Mouse (Mus musculus) liver, adult 2 months (tissue): Measurements from ENCODE around the gene Fyb. TPM values are rescaled to one million over a fixed set of nuclear protein-coding genes. Genes with fewer than 3 reads are reported as not detected.
A peak's percentile ranks its signal among the peaks of the same experiment; 100 is the strongest.

Source experiments
- DNase-seq: peaks from one replicate; pipeline ENCODE4 v3.0.0-alpha.2; 2011; ENCODE audit warnings: low read depth, low spot score; ENCODE audit errors: extremely low read depth
- H3K27ac ChIP-seq: fragments of 200-500 bp; replicated peaks from 2 replicates; pipeline ENCODE4 v1.5.1; 2012; ENCODE audit warnings: low read depth, mild to moderate bottlenecking, control low read depth, inconsistent platforms, low read length; ENCODE audit not compliant: insufficient read depth
- H3K27me3 ChIP-seq: fragments of 200-500 bp; 2 replicates; pipeline ENCODE4 v1.6.1; 2012; ENCODE audit warnings: mild to moderate bottlenecking, moderate library complexity, low read length, inconsistent platforms; ENCODE audit not compliant: control insufficient read depth, insufficient read depth
- H3K36me3 ChIP-seq: fragments of 200-500 bp; 2 replicates; pipeline ENCODE4 v1.6.1; 2012; ENCODE audit warnings: low read length, inconsistent platforms; ENCODE audit not compliant: control insufficient read depth, insufficient read depth
- H3K4me1 ChIP-seq: fragments of 200-500 bp; 2 replicates; pipeline ENCODE4 v1.6.1; 2011; ENCODE audit warnings: low read length; ENCODE audit not compliant: control insufficient read depth, insufficient read depth
- H3K4me3 ChIP-seq: fragments of 200-500 bp; 2 replicates; pipeline ENCODE4 v1.5.1; 2011; ENCODE audit warnings: low read depth, mild to moderate bottlenecking, control low read depth, low read length, moderate library complexity; ENCODE audit not compliant: insufficient read depth
- H3K79me2 ChIP-seq: fragments of 200-500 bp; 2 replicates; pipeline ENCODE4 v1.6.1; 2012; ENCODE audit warnings: inconsistent platforms, mild to moderate bottlenecking, low read length, moderate library complexity; ENCODE audit not compliant: control insufficient read depth, insufficient read depth
- H3K9ac ChIP-seq: fragments of 200-500 bp; 2 replicates; pipeline ENCODE4 v1.6.1; 2012; ENCODE audit warnings: low read depth, mild to moderate bottlenecking, control low read depth, inconsistent platforms, low read length
- CTCF ChIP-seq: fragments of 200-500 bp; IDR thresholded peaks from 2 replicates; pipeline ENCODE4 v1.5.1; 2011; ENCODE audit warnings: low read depth, low read length, control low read depth
- POLR2A ChIP-seq: fragments of 200-500 bp; IDR thresholded peaks from 2 replicates; pipeline ENCODE4 v1.6.1; 2011; ENCODE audit warnings: low read length, control low read depth; ENCODE audit not compliant: insufficient read depth; ENCODE audit errors: extremely low read depth
- WGBS: fragments of 180-500 bp; shearing (Covaris S2); methylation state at CpG from one replicate; pipeline ENCODE4 v1.1.7; 2018; 5-methylcytosine and 5-hydroxymethylcytosine counted together
- polyA plus RNA-seq: library from polyadenylated mRNA; depleted of rRNA; stranded (reverse); fragments of >200 nt; gene quantifications from 2 replicates; pipeline ENCODE4 v1.2.3, GENCODE M21; 2012
- total RNA-seq: library from RNA; depleted of rRNA; stranded (reverse); fragments of >200 nt; gene quantifications from 2 replicates; pipeline ENCODE4 v1.2.3, GENCODE M21; 2014

Gene Fyb
- total and polyA plus RNA-seq, 2 experiments, result 42.3 to 98.2 TPM

GRCm38 (mm10) chr15:6570164-6570861 lies 47.7 kb downstream of the Fyb start:
- Histone ChIP-seq H3K4me1 (no peaks in the 10 kb centered on the region; the same call in 1 of the 2 replicates), H3K27ac (peak overlapping the region; percentile 52; the same call in 1 of the 2 replicates), H3K79me2 (no peaks in the 10 kb centered on the region), H3K4me3 (peak overlapping the region; percentile 16; the same call in 1 of the 2 replicates), H3K36me3 (no peaks in the 10 kb centered on the region), H3K9ac (peak overlapping the region; percentile 37), H3K27me3 (no peaks in the 10 kb centered on the region)
- no peak for DNase-seq
- TF ChIP-seq POLR2A, result no peak
- no peak for TF ChIP-seq CTCF
- 92% methylated on average over 2 of the region's 2 CpGs for WGBS

- Histone ChIP-seq H3K4me1 (no peaks in the 10 kb centered on the region; the same call in 1 of the 2 replicates), H3K79me2 (no peaks in the 10 kb centered on the region), H3K36me3 (no peaks in the 10 kb centered on the region), H3K9ac (no peak overlapping the region), H3K27ac (no peak overlapping the region), H3K27me3 (no peaks in the 10 kb centered on the region), H3K4me3 (no peak overlapping the region)
- peak; percentile 78 for TF ChIP-seq CTCF
- TF ChIP-seq POLR2A, result no peak
- peak; percentile 39 for DNase-seq
- WGBS, result 2% methylated on average over 7 of the region's 7 CpGs
Measured at GRCm38 (mm10) chr15:6570876-6571275, 48.2 kb downstream of the Fyb start.

GRCm38 (mm10) chr15:6574283-6574960 lies 51.8 kb downstream of the Fyb start:
- Histone ChIP-seq H3K9ac (no peak overlapping the region), H3K27me3 (no peaks in the 10 kb centered on the region), H3K4me1 (peaks cover 1% of the 10 kb centered on the region; the same call in 1 of the 2 replicates), H3K27ac (no peak overlapping the region), H3K4me3 (no peak overlapping the region), H3K79me2 (no peaks in the 10 kb centered on the region), H3K36me3 (no peaks in the 10 kb centered on the region)
- TF ChIP-seq POLR2A (no peak), CTCF (no peak)
- DNase-seq, result no peak
- WGBS, result 59% methylated on average over 5 of the region's 5 CpGs

- Histone ChIP-seq H3K4me1 (peaks cover 1% of the 10 kb centered on the region; the same call in 1 of the 2 replicates), H3K27me3 (no peaks in the 10 kb centered on the region), H3K4me3 (no peak overlapping the region), H3K9ac (no peak overlapping the region), H3K27ac (no peak overlapping the region), H3K79me2 (no peaks in the 10 kb centered on the region), H3K36me3 (no peaks in the 10 kb centered on the region)
- 58% methylated on average over 9 of the region's 9 CpGs for WGBS
- no peak for TF ChIP-seq CTCF
- no peak for TF ChIP-seq POLR2A
- DNase-seq, result no peak
Measured at GRCm38 (mm10) chr15:6577971-6578370, 55.3 kb downstream of the Fyb start.

- DNase-seq, result no peak
- WGBS, result 80% methylated on average over 2 of the region's 2 CpGs
- Histone ChIP-seq H3K79me2 (no peaks in the 10 kb centered on the region), H3K27ac (no peak overlapping the region), H3K27me3 (no peaks in the 10 kb centered on the region), H3K9ac (no peak overlapping the region), H3K4me1 (peaks cover 1% of the 10 kb centered on the region; the same call in 1 of the 2 replicates), H3K4me3 (no peak overlapping the region), H3K36me3 (no peaks in the 10 kb centered on the region)
- TF ChIP-seq CTCF (no peak), POLR2A (no peak)
Measured at GRCm38 (mm10) chr15:6578654-6579053, 56.0 kb downstream of the Fyb start.
